Mouse (Mus musculus) adrenal gland, adult (tissue): Measurements from ENCODE around the gene Bche.
A peak's percentile ranks its signal among the peaks of the same experiment; 100 is the strongest.

Experiments
- DNase-seq, 2 experiments: peaks; one replicate each; pipeline ENCODE4 v3.0.0; 2022 to 2023; ENCODE audit warnings: low spot score in 1 of 2; ENCODE audit not compliant: inconsistent age in 2 of 2

The Bche gene

GRCm38 (mm10) chr3:73708410-73708714 is at the start of gene Bche:
TSS of gene Bche (minus strand) at chr3:73708415.
- no peak for DNase-seq

DNA sequence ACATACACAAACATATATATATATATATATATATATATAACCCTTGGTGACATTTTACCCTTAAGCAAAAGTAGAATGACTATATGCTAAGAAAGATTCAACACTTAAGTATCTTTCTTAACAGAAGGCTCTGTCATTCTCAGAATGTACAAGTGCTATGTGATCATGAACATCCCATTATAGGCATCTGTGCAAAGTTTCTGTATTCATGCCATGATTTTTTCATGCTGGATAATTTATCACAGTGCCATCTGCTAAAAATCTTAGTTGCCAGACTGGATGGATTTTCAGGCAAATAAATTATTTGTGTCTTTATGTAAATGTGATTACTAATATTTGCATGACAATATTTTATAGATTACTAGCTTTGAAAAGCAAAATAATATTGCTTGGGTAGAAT is 33.8 kb upstream of the Bche start:
- no peak for DNase-seq

DNA sequence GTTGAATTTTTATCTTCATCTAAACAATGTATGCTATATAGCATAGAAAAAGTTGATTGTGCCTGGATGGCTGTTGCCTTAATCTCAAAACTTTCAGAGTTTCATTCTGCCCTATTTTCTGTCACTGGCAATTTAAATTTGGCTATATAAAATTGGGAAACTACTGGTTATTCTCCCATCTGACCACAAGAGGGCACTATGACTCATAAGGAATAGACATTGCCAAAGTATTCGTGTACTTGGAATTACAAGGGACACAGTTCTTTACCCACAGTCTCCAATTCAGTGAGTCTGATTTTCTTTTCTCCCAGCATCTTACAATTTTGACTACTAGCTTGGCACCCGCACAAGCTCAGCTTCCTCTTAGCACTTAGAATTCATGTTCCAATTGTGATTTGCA is 23.5 kb upstream of the Bche start:
- peak in 1 of 2 experiments; percentile 30 for DNase-seq

DNA sequence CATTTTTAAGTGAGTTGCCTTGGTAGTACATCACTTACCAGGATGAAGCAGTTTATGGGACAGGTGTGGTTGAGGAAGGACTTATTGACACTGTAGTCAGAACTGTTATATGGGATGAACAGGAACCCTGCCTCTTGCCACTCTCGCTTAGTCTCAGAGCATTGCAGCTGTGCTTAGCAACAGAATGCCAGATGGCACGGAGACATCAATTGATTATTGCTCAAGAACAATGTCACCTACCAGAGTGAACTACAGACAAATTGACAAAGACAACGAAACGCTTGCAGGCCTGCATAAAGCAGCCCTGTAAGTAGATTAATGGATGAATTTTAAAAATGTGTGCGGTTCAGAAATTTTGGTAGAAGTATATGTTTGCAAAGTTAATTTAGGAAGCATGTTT is 21.3 kb upstream of the Bche start:
- no peak for DNase-seq

GRCm38 (mm10) chr3:73725711-73726110 is 17.5 kb upstream of the Bche start:
- no peak for DNase-seq

GRCm38 (mm10) chr3:73724869-73725268 is 16.7 kb upstream of the Bche start:
- no peak for DNase-seq

DNA sequence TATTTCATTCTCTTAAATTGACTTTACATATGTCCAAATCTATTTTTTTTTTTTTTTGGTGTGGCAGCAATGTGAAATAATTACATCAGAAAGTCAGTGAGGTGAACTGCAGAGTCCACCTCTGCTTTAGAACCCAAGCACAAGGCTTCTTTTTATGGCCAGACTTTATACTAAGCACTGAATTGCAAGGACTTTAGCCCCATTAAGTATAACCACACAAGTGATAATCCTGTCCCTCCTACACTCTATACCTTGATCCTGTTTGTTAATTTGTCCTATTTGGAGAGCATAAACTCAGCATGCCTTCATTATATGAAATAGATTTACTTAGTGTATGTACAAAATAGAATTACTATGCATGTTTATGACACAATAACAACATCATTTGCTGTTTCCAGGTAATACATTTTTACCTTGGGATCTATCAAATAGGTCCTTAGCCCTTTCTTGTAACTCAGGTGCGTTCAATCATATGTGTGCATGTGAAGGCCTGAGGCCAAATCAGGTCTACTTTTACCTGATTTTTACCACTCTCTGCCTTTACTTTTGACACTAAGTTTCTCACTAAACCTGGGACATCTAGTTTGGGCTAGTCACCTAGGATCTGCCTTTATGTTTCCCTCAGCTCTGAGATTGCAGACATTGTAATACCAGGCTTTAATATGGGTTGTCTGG is 9.5 kb upstream of the Bche start:
- DNase-seq: no peak

DNA sequence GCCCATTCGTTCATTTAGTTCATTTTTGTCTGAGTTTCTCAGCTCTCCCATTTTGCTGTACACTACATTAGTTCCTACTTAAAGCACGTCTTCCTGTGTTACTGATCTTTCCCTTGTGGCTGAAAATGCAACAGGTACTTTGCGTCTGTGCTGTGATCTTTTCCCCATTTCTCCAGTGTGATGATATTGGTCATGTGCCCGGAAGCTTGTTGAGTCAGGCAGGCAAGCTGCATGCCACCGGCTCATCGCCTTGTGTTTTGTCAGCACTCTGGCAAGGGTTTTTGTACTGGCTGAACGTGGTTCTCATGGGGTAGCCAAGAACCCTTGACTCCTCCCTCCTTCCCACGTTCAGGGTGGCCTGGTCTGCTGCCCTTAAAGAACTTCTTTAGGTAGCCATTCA is 1.7 kb upstream of the Bche start:
- DNase-seq: peak in 1 of 2 experiments; percentile 41

DNA sequence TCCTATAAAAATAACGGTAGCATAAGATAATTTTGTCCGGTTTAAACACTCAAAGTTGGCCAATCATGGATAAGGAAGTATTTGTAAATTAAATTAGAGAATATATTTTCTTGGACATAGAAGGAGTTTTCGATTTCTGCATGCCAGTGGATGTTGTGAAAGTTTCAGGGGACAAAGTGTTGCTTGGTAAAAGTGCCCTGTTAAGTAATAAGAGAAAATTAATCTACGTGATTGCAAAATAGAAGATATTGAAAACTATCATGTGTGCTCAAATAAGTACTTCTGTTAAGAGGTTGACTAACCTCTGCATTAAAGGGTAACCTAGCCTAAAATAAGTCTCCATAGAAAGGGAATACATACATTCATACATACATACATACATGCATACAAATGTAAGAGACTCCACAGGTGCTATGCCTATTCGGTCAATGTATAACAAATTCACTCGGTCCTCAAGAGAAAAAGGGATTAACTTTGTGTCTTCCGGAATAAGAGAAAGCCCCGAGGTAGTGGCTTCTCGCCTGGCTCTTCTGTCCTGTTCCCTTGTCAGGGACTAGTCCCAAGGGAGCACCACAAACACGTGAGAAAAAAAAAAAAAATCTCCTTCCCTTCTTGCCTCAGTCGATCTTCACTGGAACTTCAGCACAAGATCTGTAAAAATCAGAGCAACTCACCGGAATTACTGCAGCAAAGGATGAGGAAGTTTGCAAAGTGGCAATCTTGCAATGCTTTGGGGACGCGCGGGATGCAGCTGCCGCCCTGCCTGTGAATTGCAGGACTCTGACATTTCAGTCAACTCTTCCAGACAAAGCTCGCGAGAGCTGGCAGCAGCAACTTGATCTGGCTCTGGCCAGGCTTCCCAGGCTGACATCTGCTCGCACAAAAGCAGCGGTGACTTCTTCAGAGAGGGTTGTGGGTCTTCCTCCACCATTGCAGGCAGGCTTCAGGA is 480 bp downstream of the Bche start:
- peak; percentile 45 to 70 for DNase-seq

- DNase-seq: no peak
Measured at GRCm38 (mm10) chr3:73706544-73706943, 1.7 kb downstream of the Bche start.

- DNase-seq: no peak
Measured at GRCm38 (mm10) chr3:73698889-73699288, 9.3 kb downstream of the Bche start.

GRCm38 (mm10) chr3:73673333-73673732 is 34.9 kb downstream of the Bche start:
- DNase-seq: no peak

DNA sequence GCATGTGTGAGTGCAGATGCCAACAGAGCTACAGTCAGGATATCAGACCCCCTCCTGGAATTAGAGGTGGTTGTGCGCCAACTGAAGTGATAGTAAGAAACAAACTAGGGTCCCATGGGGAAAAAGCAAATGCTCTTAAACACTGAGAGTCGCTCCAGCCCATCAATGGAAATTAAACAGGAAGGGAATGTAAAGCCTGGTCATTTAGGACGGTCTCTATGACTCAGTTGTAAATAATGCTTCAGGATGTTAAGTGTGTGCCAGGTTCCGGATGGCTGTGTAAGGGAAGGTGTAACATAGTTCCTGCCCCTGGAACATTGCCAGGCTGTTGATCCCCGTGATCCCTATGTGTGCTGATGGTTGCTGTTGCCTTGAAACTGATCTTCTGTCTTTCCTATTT is 40.0 kb downstream of the Bche start:
- no peak for DNase-seq

DNA sequence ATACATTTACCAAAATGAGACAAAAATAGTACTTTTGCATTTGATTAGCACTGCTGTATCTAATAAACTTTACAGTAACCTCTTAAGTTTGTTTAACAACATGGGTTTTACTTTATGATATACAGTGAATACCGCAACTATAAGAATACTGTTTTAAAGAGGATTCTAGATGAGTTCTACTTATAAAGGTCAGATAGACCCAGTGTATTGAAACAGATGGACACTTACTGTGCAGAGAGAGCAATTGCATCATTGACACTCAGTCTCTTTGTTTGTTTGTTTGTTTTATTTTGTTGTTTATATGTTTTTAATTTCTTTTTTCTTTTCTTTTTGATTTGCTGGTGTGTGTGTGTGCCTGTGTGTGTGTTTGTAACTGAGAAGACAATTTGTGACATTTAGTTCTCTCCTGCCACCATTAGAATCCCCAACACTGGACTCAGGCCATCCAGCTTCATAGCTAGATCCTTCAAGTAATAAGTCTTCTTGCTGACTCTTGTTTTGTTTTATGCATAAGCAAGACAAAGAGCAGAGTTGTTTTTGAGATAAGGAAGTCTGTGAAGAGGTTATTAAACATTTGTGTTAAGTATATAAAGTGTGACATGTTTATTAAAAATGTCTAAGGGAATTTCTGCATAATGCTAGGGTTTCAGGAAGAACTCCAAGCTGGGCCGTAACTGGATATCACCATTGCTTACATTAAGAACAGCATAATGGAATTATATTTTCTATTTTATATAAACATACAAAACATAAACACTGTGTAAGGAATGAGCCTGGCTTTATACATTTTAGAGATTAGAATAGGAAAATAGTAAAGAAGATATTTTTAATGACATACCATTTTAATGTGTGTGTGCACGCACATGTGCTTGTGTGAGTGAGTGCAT is 40.7 kb downstream of the Bche start:
- DNase-seq: no peak

DNA sequence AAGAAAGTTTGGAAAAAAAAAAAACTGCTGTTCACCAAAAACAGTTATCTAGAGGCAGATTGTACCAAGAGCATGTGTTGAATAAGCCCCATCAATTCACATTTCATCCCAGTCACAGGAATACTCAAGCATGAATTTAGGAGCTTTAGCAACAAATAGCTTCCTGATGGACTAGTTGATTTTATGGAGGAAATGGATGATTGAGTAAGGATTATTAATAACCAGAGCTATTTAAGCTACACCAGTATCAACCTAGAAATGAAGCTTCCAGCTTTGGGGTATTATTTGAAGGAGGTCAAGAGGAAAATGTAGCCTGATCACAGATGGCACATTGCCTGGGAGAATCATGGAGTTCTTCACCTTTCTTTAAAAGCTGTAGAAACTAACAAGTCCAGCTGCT is 57.9 kb downstream of the Bche start:
- no peak for DNase-seq

GRCm38 (mm10) chr3:73647064-73647463 is 61.2 kb downstream of the Bche start:
- no peak for DNase-seq

DNA sequence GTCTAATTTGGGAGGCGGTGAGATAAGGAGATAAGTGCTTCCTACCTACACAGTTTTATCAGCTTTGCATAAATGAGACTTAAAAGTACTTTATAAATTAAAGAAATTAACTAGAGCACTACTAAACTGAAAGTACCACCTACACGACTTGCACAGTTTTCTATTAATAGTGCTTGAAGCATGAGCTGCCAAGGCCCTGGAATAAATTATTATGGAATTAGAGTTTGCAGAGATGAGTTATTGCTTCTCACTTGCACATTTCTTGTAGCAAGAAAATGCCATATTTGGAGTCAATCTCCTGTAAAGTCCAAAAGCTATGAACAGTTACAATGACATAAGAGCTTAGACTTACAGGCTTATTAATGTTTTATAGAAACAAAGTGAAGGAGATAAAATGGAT is 96.8 kb downstream of the Bche start:
- DNase-seq: no peak

DNA sequence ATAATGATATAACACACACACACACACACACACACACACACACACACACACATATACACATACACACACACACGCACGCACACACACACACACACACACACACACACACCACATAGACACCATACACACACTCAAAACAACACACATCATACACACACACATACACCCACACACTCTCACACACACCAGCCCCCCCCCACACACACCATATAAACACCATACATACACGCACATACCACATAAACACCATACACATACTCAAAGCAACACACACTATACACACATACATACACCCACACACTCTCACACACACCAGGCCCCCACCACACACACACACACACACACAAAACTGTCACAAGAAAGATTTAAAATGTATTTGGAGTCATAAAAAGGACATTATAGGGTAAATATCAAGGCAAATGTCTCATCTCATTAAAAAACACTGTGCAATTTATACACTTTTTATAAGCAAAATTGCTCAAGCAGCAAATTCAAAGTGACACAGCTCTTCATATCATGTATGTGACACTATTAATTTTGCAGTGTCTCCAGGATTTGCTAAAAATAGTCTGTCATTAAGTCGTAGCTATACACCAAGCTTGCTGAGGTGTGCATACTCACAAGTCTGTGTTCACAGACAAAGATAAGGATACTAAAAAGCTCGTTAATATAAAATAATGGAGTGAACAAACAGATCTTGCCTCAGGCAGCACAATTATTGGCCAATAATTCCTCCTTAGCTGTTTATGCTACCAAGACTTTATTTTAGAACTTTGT is 116.3 kb downstream of the Bche start:
- no peak for DNase-seq
